Mouse (Mus musculus) ES-Bruce4 (cell line): ENCODE data around the gene Trmt1. TPM values are rescaled to one million over a fixed set of nuclear protein-coding genes. Genes with fewer than 3 reads are reported as not detected.

ENCODE experiments used
- H3K27ac ChIP-seq: 2 replicates; pipeline ENCODE4 v1.5.1; 2012; ENCODE audit warnings: low read length, inconsistent platforms; ENCODE audit not compliant: insufficient read depth
- H3K27me3 ChIP-seq: 2 replicates; pipeline ENCODE4 v1.6.1; 2012; ENCODE audit warnings: mild to moderate bottlenecking, low read length, inconsistent platforms; ENCODE audit not compliant: control insufficient read depth, poor library complexity, insufficient read depth, severe bottlenecking
- H3K36me3 ChIP-seq: 2 replicates; pipeline ENCODE4 v1.6.1; 2012; ENCODE audit warnings: inconsistent platforms, mild to moderate bottlenecking, low read length, moderate library complexity; ENCODE audit not compliant: control insufficient read depth, poor library complexity, insufficient read depth, severe bottlenecking
- H3K4me1 ChIP-seq: one replicate; pipeline ENCODE4 v1.8.1; 2011; ENCODE audit warnings: low read length; ENCODE audit not compliant: control insufficient read depth, insufficient read depth
- H3K4me3 ChIP-seq: 2 replicates; pipeline ENCODE4 v1.5.1; 2011; ENCODE audit warnings: low read depth, mild to moderate bottlenecking, low read length
- H3K9ac ChIP-seq: 2 replicates; pipeline ENCODE4 v1.6.1; 2012; ENCODE audit warnings: low read depth, mild to moderate bottlenecking, inconsistent platforms; ENCODE audit not compliant: poor library complexity, severe bottlenecking
- H3K9me3 ChIP-seq: replicated peaks from 2 replicates; pipeline ENCODE4 v1.6.1; 2012; ENCODE audit warnings: mild to moderate bottlenecking, low read length, inconsistent platforms; ENCODE audit not compliant: control insufficient read depth, poor library complexity, insufficient read depth, severe bottlenecking
- CTCF ChIP-seq: IDR thresholded peaks from one replicate; pipeline ENCODE4 v1.8.1; 2011; ENCODE audit warnings: low read depth, low read length
- EP300 ChIP-seq: IDR thresholded peaks from 2 replicates; pipeline ENCODE4 v1.6.1; 2011; ENCODE audit warnings: low read depth, low read length; ENCODE audit not compliant: insufficient read depth
- POLR2A ChIP-seq: IDR thresholded peaks from one replicate; pipeline ENCODE4 v1.8.1; 2011; ENCODE audit warnings: low read length; ENCODE audit not compliant: insufficient read depth
- polyA plus RNA-seq: library from polyadenylated mRNA; stranded (reverse); fragments of >200 nt; gene quantifications from 2 replicates; pipeline ENCODE4 v1.2.4, GENCODE M21; 2011; ENCODE audit warnings: low read depth; ENCODE audit not compliant: missing spikeins, insufficient read depth, insufficient read length

Gene Trmt1
- polyA plus RNA-seq, 1 experiment = 77.6 TPM

DNA sequence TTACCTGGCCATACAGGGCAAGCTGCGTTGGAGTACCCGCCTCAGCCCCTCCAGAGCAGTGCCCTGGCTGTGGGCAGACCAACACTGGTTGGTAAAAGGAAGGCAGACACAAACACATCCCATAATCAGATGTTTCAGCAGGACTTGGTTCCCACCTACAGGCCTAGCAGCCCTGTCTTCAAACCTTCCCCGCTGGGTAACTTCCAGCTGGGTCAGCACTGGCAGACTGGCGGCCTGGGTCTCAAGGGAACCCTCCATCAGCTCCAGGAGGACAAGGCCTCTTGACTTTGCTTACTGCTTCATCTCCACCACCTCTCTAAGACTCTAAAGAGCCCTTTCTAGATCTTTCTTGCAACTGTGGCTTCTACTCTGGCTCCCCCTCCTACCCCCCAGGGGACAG is 50.4 kb downstream of the Trmt1 start:
- no peaks in the 10 kb centered on the region for H3K9me3 ChIP-seq
- TF ChIP-seq POLR2A (no peak), CTCF (no peak), EP300 (no peak)
- no peaks in the 10 kb centered on the region for H3K4me1 ChIP-seq
- no peak overlapping the region for H3K4me3 ChIP-seq
- no peak overlapping the region for H3K27ac ChIP-seq
- no peaks in the 10 kb centered on the region for H3K27me3 ChIP-seq
- H3K9ac ChIP-seq = no peak overlapping the region
- no peaks in the 10 kb centered on the region for H3K36me3 ChIP-seq

DNA sequence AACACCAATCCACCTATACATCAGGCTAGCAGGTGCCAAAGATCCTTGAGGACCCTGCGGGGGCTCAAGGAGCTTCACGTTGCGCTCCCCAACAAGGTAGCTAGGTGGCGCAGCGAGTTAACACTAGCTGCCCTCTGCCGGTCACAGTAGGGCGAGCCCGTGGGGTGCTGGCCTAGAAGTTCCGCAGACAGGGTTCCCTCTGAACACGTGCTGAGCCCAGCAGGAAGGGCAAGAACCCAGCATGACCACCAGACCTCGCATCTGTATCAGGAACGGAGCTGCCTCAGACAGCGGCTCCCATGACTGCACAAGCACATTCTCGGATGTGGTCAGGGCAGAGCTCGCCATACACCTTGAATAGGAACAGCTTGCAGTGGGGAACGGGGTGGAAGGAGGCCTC is 51.5 kb downstream of the Trmt1 start:
- Histone ChIP-seq H3K27ac (no peak overlapping the region), H3K27me3 (no peaks in the 10 kb centered on the region), H3K4me1 (no peaks in the 10 kb centered on the region), H3K4me3 (peak overlapping the region; percentile 10), H3K9ac (peak overlapping the region; percentile 1), H3K9me3 (no peaks in the 10 kb centered on the region), H3K36me3 (no peaks in the 10 kb centered on the region)
- TF ChIP-seq EP300 (0 out of 2 replicates have a peak, but pooled peaks have one; percentile 40), POLR2A (no peak), CTCF (peak; percentile 99)

DNA sequence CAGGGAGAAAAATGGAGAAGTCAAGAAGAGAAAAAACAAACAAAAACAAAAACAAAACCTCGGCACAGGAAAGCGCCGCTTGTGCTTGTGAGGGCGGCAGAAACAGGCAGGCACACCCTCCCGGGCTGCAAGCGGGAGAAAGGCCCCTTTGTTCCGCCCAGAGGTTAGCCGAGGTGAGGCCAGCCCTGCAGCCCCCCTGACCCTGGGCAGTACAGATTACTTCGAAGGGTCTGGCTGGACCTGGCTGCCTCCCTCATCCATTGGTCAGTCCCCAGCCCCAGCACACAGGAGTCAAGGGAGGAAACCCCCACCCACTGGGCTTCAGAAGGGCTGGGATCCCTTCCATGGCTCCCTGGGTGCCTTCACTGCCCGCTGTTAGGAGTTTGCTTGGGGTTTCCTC is 52.2 kb downstream of the Trmt1 start:
- TF ChIP-seq POLR2A = no peak
- no peak for TF ChIP-seq EP300
- no peak for TF ChIP-seq CTCF
- Histone ChIP-seq H3K36me3 (no peaks in the 10 kb centered on the region), H3K27ac (no peak overlapping the region), H3K27me3 (no peaks in the 10 kb centered on the region), H3K9ac (peak overlapping the region; percentile 22; the same call in 1 of the 2 replicates), H3K4me3 (no peak overlapping the region), H3K4me1 (peaks cover under 1% of the 10 kb centered on the region), H3K9me3 (no peaks in the 10 kb centered on the region)

DNA sequence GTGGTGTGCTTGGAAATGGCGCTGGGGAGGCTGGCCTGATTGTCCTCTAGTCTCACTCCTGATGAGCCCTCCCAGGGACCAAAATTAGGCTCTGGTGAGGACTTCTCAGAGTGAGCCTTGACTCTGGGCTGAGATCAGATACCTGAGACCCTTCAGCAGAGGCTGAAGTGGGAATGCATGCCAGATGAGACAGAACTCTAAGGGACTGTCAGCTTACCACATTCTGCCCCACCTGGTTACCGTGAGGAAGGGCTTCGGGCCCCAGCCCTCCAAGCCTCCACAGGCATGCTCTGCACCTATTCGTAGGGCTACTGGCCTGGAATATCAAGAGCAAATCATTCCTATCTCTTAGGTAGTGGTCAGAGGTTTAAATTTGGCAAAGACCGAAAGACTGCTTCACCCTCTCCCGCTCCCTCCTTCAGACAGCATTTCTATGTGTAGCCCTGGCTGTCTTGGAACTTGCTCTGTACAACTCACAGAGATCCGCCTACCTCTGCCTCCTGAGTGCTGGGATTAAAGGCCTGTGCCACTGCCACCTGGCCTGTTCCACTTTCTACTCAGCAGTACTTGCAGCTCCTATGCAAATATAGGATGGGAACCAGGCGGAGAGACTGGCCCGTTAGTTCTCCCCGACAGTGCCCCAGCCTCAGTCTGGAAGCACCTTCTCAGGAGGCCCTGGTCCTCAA is 52.8 kb downstream of the Trmt1 start:
- 0 out of 2 replicates have a peak overlapping the region, but pooled peaks have one; percentile 22 for H3K9ac ChIP-seq
- no peak for TF ChIP-seq EP300
- no peak for TF ChIP-seq POLR2A
- no peak for TF ChIP-seq CTCF
- no peaks in the 10 kb centered on the region for H3K9me3 ChIP-seq
- peaks cover 6% of the 10 kb centered on the region for H3K4me1 ChIP-seq
- H3K27ac ChIP-seq = no peak overlapping the region
- no peak overlapping the region for H3K4me3 ChIP-seq
- H3K27me3 ChIP-seq = no peaks in the 10 kb centered on the region
- no peaks in the 10 kb centered on the region for H3K36me3 ChIP-seq

DNA sequence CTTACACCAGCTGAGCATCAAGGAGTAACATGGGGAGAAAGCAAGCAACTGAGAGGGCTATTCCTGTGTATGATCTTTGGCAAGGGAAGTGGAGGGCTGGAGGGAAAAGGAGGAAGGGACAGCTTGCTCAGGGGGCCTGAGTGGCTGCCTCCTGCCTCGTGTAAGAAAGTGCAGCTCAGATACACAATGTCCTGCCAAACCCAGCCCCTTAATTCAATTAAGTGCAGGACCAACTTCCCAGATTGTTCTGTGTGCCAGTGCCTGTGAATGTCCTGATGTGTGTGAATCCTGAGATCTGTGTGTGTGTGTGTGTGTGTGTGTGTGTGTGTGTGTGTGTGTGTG is 53.3 kb downstream of the Trmt1 start:
- Histone ChIP-seq H3K27ac (no peak overlapping the region), H3K27me3 (no peaks in the 10 kb centered on the region), H3K4me3 (no peak overlapping the region), H3K4me1 (peaks cover 6% of the 10 kb centered on the region), H3K9ac (no peak overlapping the region), H3K36me3 (no peaks in the 10 kb centered on the region), H3K9me3 (no peaks in the 10 kb centered on the region)
- no peak for TF ChIP-seq CTCF
- no peak for TF ChIP-seq EP300
- no peak for TF ChIP-seq POLR2A

DNA sequence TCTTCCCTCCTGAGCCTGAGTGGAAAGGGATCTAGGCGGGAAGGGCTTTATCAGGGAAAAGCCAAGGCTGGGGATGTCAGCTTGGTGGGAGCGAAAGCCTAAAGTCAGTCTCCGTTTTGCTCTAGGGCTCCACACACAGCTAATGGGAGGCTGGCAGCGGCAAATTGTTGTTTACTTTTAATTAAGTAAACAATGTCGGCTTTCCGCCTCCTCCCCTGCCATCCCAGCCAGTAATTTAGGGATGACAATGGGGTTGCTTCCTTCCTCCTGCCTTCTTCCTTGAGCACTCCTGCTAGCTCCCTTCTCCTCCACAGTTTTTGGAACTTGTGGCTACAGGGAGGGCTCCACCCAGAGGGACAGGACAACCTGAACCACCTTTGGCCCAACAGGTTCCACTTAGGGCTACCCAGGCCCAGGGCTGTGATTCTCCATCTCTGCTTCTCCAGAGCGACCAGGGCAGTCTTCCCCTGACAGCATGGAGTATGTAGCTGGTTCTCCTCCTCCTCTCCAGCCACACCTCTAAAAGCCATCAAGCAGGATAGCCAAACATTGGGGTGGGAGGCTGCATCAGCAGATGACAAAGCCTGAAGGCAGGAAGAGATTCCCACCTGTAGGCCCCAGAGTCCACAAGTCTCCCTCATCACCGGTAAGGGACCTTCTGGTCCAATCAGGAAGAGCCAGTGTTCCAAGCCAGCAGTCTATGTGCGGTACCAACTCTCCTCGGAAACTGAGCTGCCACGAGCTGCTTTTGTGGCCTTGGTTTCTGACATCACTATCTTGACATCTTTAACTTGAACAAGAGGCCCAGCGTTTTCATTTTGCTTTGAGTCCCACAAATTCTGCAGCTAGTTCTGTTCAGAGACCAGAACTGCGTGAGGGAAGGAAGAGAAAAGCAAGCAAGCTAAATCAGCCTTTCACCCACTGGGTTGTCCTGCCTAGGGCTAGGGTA is 55.1 kb downstream of the Trmt1 start:
- no peak overlapping the region for H3K9ac ChIP-seq
- H3K4me1 ChIP-seq = peaks cover 8% of the 10 kb centered on the region
- no peaks in the 10 kb centered on the region for H3K9me3 ChIP-seq
- no peaks in the 10 kb centered on the region for H3K36me3 ChIP-seq
- no peak overlapping the region for H3K27ac ChIP-seq
- TF ChIP-seq CTCF (no peak), EP300 (no peak), POLR2A (no peak)
- no peak overlapping the region for H3K4me3 ChIP-seq
- H3K27me3 ChIP-seq = no peaks in the 10 kb centered on the region
